Mouse (Mus musculus): ENCODE measurements around the gene Adora3. TPM values are rescaled to one million over a fixed set of nuclear protein-coding genes. Genes with fewer than 3 reads are reported as not detected.

The Adora3 gene
- polyA plus RNA-seq (2015; fragmentation: Nextera tagmentation; extraction: Ambion mirVana), result 4.5 and 4.6 TPM in 2 replicates

DNA sequence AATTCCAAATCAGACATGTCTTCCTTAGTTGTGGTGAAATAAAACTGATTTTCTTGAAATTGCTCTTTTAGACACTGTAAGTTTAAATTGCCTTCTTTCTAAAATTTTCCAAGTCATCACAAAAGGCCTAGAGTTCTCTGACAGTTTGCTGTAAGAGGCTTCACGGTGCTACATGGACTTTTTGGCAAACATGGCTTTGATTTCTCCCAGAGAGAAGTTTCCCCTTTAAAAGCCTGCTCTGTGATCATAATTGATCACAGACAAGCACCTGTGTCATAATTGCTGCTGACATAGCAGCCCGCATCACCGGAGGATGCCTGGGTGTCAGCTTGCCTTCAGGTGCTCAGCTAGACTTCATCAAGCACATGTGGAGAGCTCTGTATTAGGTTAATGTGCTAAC lies at the start of gene Adora3, which contains the start of gene Tmigd3:
Gene Adora3, plus strand, starts transcription at position 301 of the 400 bp plus-strand sequence.
Gene Tmigd3, plus strand, starts transcription at position 346 of the 400 bp plus-strand sequence.
- Histone ChIP-seq H3K9me3 (no peaks in the 10 kb centered on the region), H3K36me3 (no peaks in the 10 kb centered on the region), H3K4me3 (no peak within 1 kb of the TSS), H3K27ac (no peak within 1 kb of the TSS), H3K9ac (no peak within 1 kb of the TSS), H3K4me2 (no peak within 1 kb of the TSS), H3K27me3 (no peaks in the 10 kb centered on the region), H3K4me1 (0 out of 2 replicates have a peak, but pooled peaks cover 6% of the 10 kb centered on the region)
- 32% methylated on average over 3 of the region's 3 CpGs for WGBS
- no peak for ATAC-seq (ENCODE audit: insufficient number of reproducible peaks, low FRiP score, low TSS enrichment, low read depth)

GRCm38 (mm10) chr3:105821504-105821903 lies 49.2 kb upstream of the Adora3 start:
- no peak overlapping the region for H3K4me3 ChIP-seq
- no peak for ATAC-seq (ENCODE audit: insufficient number of reproducible peaks, low FRiP score, low TSS enrichment, low read depth)
- H3K27ac ChIP-seq, result no peak overlapping the region
- H3K9me3 ChIP-seq, result no peaks in the 10 kb centered on the region
- H3K4me2 ChIP-seq, result no peak overlapping the region
- no peaks in the 10 kb centered on the region for H3K4me1 ChIP-seq
- H3K9ac ChIP-seq, result no peak overlapping the region
- H3K27me3 ChIP-seq, result no peaks in the 10 kb centered on the region
- no peaks in the 10 kb centered on the region for H3K36me3 ChIP-seq
- WGBS, result 88% methylated on average over 3 of the region's 3 CpGs

DNA sequence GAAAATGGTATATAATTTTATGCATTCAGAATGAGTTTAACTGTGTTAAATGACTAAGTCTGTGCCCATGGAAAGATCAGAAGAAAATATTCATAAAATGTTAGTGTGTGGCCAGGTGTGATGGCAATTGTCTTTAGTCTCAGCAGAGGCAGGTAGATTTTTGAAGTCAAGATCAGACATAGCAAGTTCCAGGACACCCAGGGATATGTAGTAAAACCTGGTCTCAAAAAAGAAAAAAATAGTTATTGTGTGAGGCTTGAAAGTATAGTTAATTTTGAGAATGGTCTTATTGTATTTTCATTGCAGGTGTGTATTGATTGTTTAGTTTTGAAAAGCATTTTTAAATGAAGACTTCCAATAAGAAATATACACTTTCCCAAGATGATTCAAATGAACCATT lies 47.0 kb upstream of the Adora3 start:
- Histone ChIP-seq H3K36me3 (no peaks in the 10 kb centered on the region), H3K4me2 (no peak overlapping the region), H3K4me3 (no peak overlapping the region), H3K4me1 (no peaks in the 10 kb centered on the region), H3K27ac (no peak overlapping the region), H3K9ac (no peak overlapping the region), H3K27me3 (no peaks in the 10 kb centered on the region), H3K9me3 (no peaks in the 10 kb centered on the region)
- ATAC-seq (ENCODE audit: insufficient number of reproducible peaks, low FRiP score, low TSS enrichment, low read depth), result no peak

DNA sequence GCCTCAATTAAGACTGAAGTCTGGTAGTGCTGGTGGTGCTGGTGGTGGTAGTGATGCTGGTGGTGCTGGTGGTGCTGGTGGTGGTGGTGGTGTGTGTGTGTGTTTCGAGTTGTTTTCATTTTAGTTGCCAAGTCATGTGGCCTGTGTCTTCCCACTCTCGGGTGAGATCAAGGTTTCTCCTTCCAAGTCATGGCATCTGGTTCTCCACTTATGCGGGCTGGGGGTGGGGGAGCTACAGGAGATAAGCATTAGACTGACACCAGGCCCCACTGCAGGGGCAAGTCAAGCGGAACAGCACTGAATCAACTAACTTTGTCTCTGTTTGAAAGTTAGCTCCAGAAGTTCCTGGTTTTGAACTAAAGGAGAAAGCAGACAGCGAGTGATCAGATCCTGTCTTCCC lies 46.6 kb upstream of the Adora3 start:
- no peaks in the 10 kb centered on the region for H3K27me3 ChIP-seq
- H3K9ac ChIP-seq, result no peak overlapping the region
- H3K4me2 ChIP-seq, result no peak overlapping the region
- H3K9me3 ChIP-seq, result no peaks in the 10 kb centered on the region
- no peak for ATAC-seq (ENCODE audit: insufficient number of reproducible peaks, low FRiP score, low TSS enrichment, low read depth)
- WGBS, result 42% methylated on average over 5 of the region's 5 CpGs
- H3K4me1 ChIP-seq, result no peaks in the 10 kb centered on the region
- H3K27ac ChIP-seq, result no peak overlapping the region
- no peaks in the 10 kb centered on the region for H3K36me3 ChIP-seq
- no peak overlapping the region for H3K4me3 ChIP-seq

- no peak overlapping the region for H3K4me3 ChIP-seq
- H3K4me1 ChIP-seq, result no peaks in the 10 kb centered on the region
- no peaks in the 10 kb centered on the region for H3K36me3 ChIP-seq
- H3K9me3 ChIP-seq, result no peaks in the 10 kb centered on the region
- no peak overlapping the region for H3K9ac ChIP-seq
- WGBS, result 57% methylated on average over 2 of the region's 2 CpGs
- H3K4me2 ChIP-seq, result no peak overlapping the region
- H3K27me3 ChIP-seq, result no peaks in the 10 kb centered on the region
- ATAC-seq (ENCODE audit: insufficient number of reproducible peaks, low FRiP score, low TSS enrichment, low read depth), result no peak
- no peak overlapping the region for H3K27ac ChIP-seq
Observed at GRCm38 (mm10) chr3:105824704-105825103, 46.0 kb upstream of the Adora3 start.

- H3K9ac ChIP-seq, result no peak overlapping the region
- H3K4me1 ChIP-seq, result no peaks in the 10 kb centered on the region
- 46% methylated on average over 7 of the region's 7 CpGs for WGBS
- no peak overlapping the region for H3K4me2 ChIP-seq
- no peak overlapping the region for H3K27ac ChIP-seq
- 0 out of 2 replicates have a peak, but pooled peaks have one; percentile 30 for ATAC-seq (ENCODE audit: insufficient number of reproducible peaks, low FRiP score, low TSS enrichment, low read depth)
- H3K4me3 ChIP-seq, result no peak overlapping the region
- no peaks in the 10 kb centered on the region for H3K27me3 ChIP-seq
- no peaks in the 10 kb centered on the region for H3K36me3 ChIP-seq
- no peaks in the 10 kb centered on the region for H3K9me3 ChIP-seq
Observed at GRCm38 (mm10) chr3:105825501-105826161, 45.0 kb upstream of the Adora3 start.

- Histone ChIP-seq H3K4me2 (no peak overlapping the region), H3K27me3 (no peaks in the 10 kb centered on the region), H3K4me3 (no peak overlapping the region), H3K27ac (no peak overlapping the region), H3K4me1 (no peaks in the 10 kb centered on the region), H3K9ac (no peak overlapping the region), H3K9me3 (no peaks in the 10 kb centered on the region), H3K36me3 (no peaks in the 10 kb centered on the region)
- 91% methylated on average over 3 of the region's 3 CpGs for WGBS
- ATAC-seq (ENCODE audit: insufficient number of reproducible peaks, low FRiP score, low TSS enrichment, low read depth), result no peak
Observed at GRCm38 (mm10) chr3:105831584-105831983, 39.1 kb upstream of the Adora3 start.

DNA sequence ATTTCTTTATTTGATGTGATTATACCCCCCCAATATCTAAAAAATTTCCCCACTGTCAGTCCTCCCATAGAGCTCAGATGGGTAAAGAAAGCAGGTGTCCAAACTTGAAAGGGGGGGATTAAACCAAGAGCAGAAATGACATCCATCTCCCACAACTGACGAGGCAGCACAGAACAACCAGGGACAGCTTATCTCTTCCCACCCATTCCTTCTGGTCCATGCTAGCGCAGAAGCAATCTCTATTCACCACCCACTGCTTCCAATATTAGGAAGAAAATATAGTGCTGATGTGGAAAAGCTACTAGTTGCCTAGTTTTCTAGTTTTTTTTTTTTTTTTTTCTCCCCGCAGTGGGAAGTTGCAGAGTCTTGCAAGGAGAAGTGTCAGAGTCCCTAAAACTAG lies 34.8 kb upstream of the Adora3 start:
- no peaks in the 10 kb centered on the region for H3K9me3 ChIP-seq
- no peak overlapping the region for H3K4me3 ChIP-seq
- H3K9ac ChIP-seq, result no peak overlapping the region
- 78% methylated on average over 3 of the region's 3 CpGs for WGBS
- no peak overlapping the region for H3K4me2 ChIP-seq
- H3K27me3 ChIP-seq, result no peaks in the 10 kb centered on the region
- no peak overlapping the region for H3K27ac ChIP-seq
- no peaks in the 10 kb centered on the region for H3K36me3 ChIP-seq
- H3K4me1 ChIP-seq, result no peaks in the 10 kb centered on the region
- ATAC-seq (ENCODE audit: insufficient number of reproducible peaks, low FRiP score, low TSS enrichment, low read depth), result no peak

- Histone ChIP-seq H3K36me3 (no peaks in the 10 kb centered on the region), H3K9ac (no peak overlapping the region), H3K4me2 (no peak overlapping the region), H3K4me1 (no peaks in the 10 kb centered on the region), H3K4me3 (no peak overlapping the region), H3K27ac (no peak overlapping the region), H3K9me3 (no peaks in the 10 kb centered on the region), H3K27me3 (no peaks in the 10 kb centered on the region)
- WGBS, result 80% methylated on average over 3 of the region's 3 CpGs
- ATAC-seq (ENCODE audit: insufficient number of reproducible peaks, low FRiP score, low TSS enrichment, low read depth), result no peak
Observed at GRCm38 (mm10) chr3:105836883-105837282, 33.8 kb upstream of the Adora3 start.

DNA sequence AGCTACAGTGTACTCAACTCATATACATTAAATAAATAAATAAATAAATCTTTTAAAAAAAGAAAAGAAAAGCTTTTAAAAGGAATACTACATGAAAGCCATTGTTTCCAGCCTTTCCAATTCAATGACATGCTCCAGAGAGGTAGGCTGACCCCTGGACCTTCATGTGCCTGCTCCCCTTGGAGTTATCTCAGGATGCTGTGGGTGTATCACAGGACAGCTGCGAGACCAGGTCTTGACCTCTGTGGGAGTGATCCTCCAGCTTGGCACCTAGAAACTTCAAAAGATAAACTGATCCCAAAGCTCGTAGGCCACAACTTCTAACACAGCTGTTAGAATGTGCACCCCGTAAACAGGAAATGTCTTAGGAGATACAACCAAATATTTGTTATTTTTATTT lies 32.0 kb upstream of the Adora3 start:
- no peak overlapping the region for H3K9ac ChIP-seq
- H3K4me1 ChIP-seq, result no peaks in the 10 kb centered on the region
- no peak overlapping the region for H3K27ac ChIP-seq
- no peaks in the 10 kb centered on the region for H3K36me3 ChIP-seq
- no peak overlapping the region for H3K4me3 ChIP-seq
- no peak for ATAC-seq (ENCODE audit: insufficient number of reproducible peaks, low FRiP score, low TSS enrichment, low read depth)
- H3K9me3 ChIP-seq, result no peaks in the 10 kb centered on the region
- no peaks in the 10 kb centered on the region for H3K27me3 ChIP-seq
- 81% methylated on average over 3 of the region's 3 CpGs for WGBS
- H3K4me2 ChIP-seq, result no peak overlapping the region

- Histone ChIP-seq H3K27me3 (no peaks in the 10 kb centered on the region), H3K9me3 (no peaks in the 10 kb centered on the region), H3K4me1 (no peaks in the 10 kb centered on the region), H3K36me3 (no peaks in the 10 kb centered on the region), H3K4me2 (no peak overlapping the region), H3K4me3 (no peak overlapping the region), H3K27ac (no peak overlapping the region), H3K9ac (no peak overlapping the region)
- ATAC-seq (ENCODE audit: insufficient number of reproducible peaks, low FRiP score, low TSS enrichment, low read depth), result no peak
- 80% methylated on average over 4 of the region's 4 CpGs for WGBS
Observed at GRCm38 (mm10) chr3:105839836-105840235, 30.8 kb upstream of the Adora3 start.

DNA sequence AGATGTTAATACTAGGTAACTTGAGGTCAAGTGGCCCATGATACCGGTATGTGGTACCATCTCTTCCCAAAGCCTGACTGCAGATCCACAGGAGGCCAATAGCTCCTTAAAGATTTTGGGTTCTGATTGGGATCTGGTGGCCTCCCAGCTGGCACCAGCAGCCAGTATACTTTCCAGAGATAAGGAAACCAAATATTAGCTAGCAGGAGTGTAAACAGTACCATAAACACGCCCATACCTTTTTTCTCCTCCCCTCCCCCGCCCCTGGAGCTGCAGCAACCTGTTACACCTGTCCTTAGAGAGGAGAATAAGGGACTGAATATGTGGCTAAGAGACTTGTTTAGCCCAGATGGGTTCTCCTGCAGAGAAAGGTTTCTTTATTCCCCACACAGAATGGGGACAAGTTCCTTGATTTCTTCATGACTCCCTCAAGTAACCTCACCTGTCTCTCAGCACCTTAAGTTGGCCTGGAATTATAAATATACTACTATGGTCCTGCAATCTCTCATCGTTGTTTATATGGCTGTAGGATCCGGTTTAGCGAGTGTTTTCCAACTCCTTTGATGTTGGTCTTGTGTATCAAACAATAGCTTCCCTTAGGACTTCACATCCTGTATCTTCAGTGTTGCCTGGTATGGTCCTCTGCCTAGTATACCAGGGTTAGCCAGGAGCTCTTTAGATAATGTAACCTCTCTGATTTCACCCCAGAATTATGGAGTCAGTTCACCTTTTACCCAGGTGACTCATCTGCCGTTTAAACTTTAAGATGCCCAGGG lies 24.2 kb upstream of the Adora3 start:
- Histone ChIP-seq H3K27me3 (no peaks in the 10 kb centered on the region), H3K9ac (no peak overlapping the region), H3K27ac (no peak overlapping the region), H3K4me2 (no peak overlapping the region), H3K4me3 (no peak overlapping the region), H3K36me3 (no peaks in the 10 kb centered on the region), H3K9me3 (no peaks in the 10 kb centered on the region), H3K4me1 (peaks cover 6% of the 10 kb centered on the region)
- WGBS, result 56% methylated on average over 7 of the region's 7 CpGs
- ATAC-seq (ENCODE audit: insufficient number of reproducible peaks, low FRiP score, low TSS enrichment, low read depth), result no peak

Data from limb, embryonic 15.5 days (tissue).